Mouse (Mus musculus): ENCODE results near the gene Grk2. TPM values are rescaled to one million over a fixed set of nuclear protein-coding genes. Genes with fewer than 3 reads are reported as not detected.

Grk2 gene
- total and polyA plus RNA-seq, 3 experiments = 118 to 203 (median 193) TPM

GRCm38 (mm10) chr19:4263702-4264101 is 42.3 kb downstream of the Grk2 start:
- H3K4me3 ChIP-seq (replicated peaks in 1 of 3; ENCODE audit: low read depth in 2 of 3, low read length in 2 of 3, poor library complexity in 1 of 3) = no peak overlapping the region
- H3K4me2 ChIP-seq (ENCODE audit: insufficient read depth, low read depth, poor library complexity, severe bottlenecking) = no peak overlapping the region
- no peaks in the 10 kb centered on the region for H3K9me3 ChIP-seq (replicated peaks; ENCODE audit: low read length)
- H3K9ac ChIP-seq (ENCODE audit: insufficient read depth, low read depth) = no peak overlapping the region
- dilution Hi-C loops (cut with MboI; ENCODE audit: extremely low pct_ligation_motif_present, extremely low pct_unique_long_range_greater_than_20kb, low sequenced_read_pairs) (no loop called here), in situ Hi-C loops (cut with MboI; ENCODE audit: low pct_ligation_motif_present, low pct_unique_long_range_greater_than_20kb, low sequenced_read_pairs) (no loop called here)
- H3K4me1 ChIP-seq (ENCODE audit: control insufficient read depth in 1 of 2, insufficient read depth in 2 of 2) = peaks cover 17 to 47% of the 10 kb centered on the region in 2 experiments
- no peaks in the 10 kb centered on the region for H3K79me2 ChIP-seq (replicated peaks; ENCODE audit: control insufficient read depth, extremely low read depth, insufficient read depth, poor library complexity, severe bottlenecking)
- no peaks in the 10 kb centered on the region for H3K27me3 ChIP-seq (replicated peaks)
- TF ChIP-seq CHD1 (IDR thresholded peaks at IDR 0.05; ENCODE audit: low read depth, low read length) (no peak), JUN (IDR thresholded peaks at IDR 0.05; ENCODE audit: insufficient read depth, low read depth, low read length) (no peak), IRF4 (IDR thresholded peaks at IDR 0.05; ENCODE audit: low read depth, low read length) (no peak), RAD21 (IDR thresholded peaks at IDR 0.05; ENCODE audit: low read depth, low read length) (no peak), USF2 (conservative IDR thresholded peaks at IDR 0.05; ENCODE audit: low read depth, low read length) (no peak), TBP (conservative IDR thresholded peaks at IDR 0.05; ENCODE audit: low read depth, low read length) (no peak), USF1 (IDR thresholded peaks at IDR 0.05; ENCODE audit: low read depth, low read length) (no peak), POLR2A (IDR thresholded peaks at IDR 0.05; ENCODE audit: low read depth, low read length) (no peak), ZNF384 (IDR thresholded peaks at IDR 0.05; ENCODE audit: low read depth, low read length) (no peak), E2F4 (IDR thresholded peaks at IDR 0.05; ENCODE audit: insufficient replicate concordance, low read depth, low read length) (no peak), MAX (IDR thresholded peaks at IDR 0.05; ENCODE audit: low read length) (no peak), CHD2 (IDR thresholded peaks at IDR 0.05; ENCODE audit: low read length) (no peak), MYC (IDR thresholded peaks at IDR 0.05; ENCODE audit: low read depth, low read length) (no peak), HCFC1 (IDR thresholded peaks at IDR 0.05; ENCODE audit: low read depth, low read length) (no peak), ZC3H11A (IDR thresholded peaks at IDR 0.05; ENCODE audit: low read depth, low read length) (no peak), RCOR1 (conservative IDR thresholded peaks at IDR 0.05; ENCODE audit: low read depth, low read length) (no peak), MAFK (IDR thresholded peaks at IDR 0.05; ENCODE audit: insufficient replicate concordance, low read length) (no peak), ETS1 (conservative IDR thresholded peaks at IDR 0.05; ENCODE audit: low read depth, low read length) (no peak), ELF1 (IDR thresholded peaks at IDR 0.05; ENCODE audit: low read depth, low read length) (no peak), MEF2A (IDR thresholded peaks at IDR 0.05; ENCODE audit: borderline replicate concordance, low read depth, low read length) (no peak)
- H3K27ac ChIP-seq (ENCODE audit: insufficient read depth, low read depth) = no peak overlapping the region
- no peak for DNase-seq (ENCODE audit: extremely low read depth)
- H3K36me3 ChIP-seq (replicated peaks in 1 of 2; ENCODE audit: control insufficient read depth in 1 of 2, insufficient read depth in 1 of 2, low read length in 1 of 2) = peaks cover 50 to 66% of the 10 kb centered on the region in 2 experiments

GRCm38 (mm10) chr19:4262756-4263155 is 43.3 kb downstream of the Grk2 start:
- no peaks in the 10 kb centered on the region for H3K27me3 ChIP-seq (replicated peaks)
- peaks cover 43 to 57% of the 10 kb centered on the region in 2 experiments for H3K36me3 ChIP-seq (replicated peaks in 1 of 2; ENCODE audit: control insufficient read depth in 1 of 2, insufficient read depth in 1 of 2, low read length in 1 of 2)
- in situ Hi-C loops (cut with MboI; ENCODE audit: low pct_ligation_motif_present, low pct_unique_long_range_greater_than_20kb, low sequenced_read_pairs) = no loop called here
- TF ChIP-seq POLR2A (IDR thresholded peaks at IDR 0.05; ENCODE audit: low read depth, low read length) (no peak), SIN3A (IDR thresholded peaks at IDR 0.05; ENCODE audit: low read length) (no peak), EP300 (IDR thresholded peaks at IDR 0.05; ENCODE audit: low read length) (no peak), USF1 (IDR thresholded peaks at IDR 0.05; ENCODE audit: low read depth, low read length) (no peak), JUN (IDR thresholded peaks at IDR 0.05; ENCODE audit: insufficient read depth, low read depth, low read length) (no peak), UBTF (IDR thresholded peaks at IDR 0.05; ENCODE audit: low read depth, low read length) (no peak), SMC3 (IDR thresholded peaks at IDR 0.05; ENCODE audit: low read depth, low read length) (no peak), MAZ (IDR thresholded peaks at IDR 0.05; ENCODE audit: low read depth, low read length) (no peak), NRF1 (IDR thresholded peaks at IDR 0.05; ENCODE audit: low read depth, low read length) (no peak), MAFK (IDR thresholded peaks at IDR 0.05; ENCODE audit: insufficient replicate concordance, low read length) (no peak), HCFC1 (IDR thresholded peaks at IDR 0.05; ENCODE audit: low read depth, low read length) (no peak), TCF12 (IDR thresholded peaks at IDR 0.05; ENCODE audit: low read depth, low read length) (no peak), IRF4 (IDR thresholded peaks at IDR 0.05; ENCODE audit: low read depth, low read length) (no peak), MAX (IDR thresholded peaks at IDR 0.05; ENCODE audit: low read length) (no peak), ZC3H11A (IDR thresholded peaks at IDR 0.05; ENCODE audit: low read depth, low read length) (no peak)
- H3K4me1 ChIP-seq (ENCODE audit: control insufficient read depth in 1 of 2, insufficient read depth in 2 of 2) = peaks cover 17 to 50% of the 10 kb centered on the region in 2 experiments
- no peaks in the 10 kb centered on the region for H3K79me2 ChIP-seq (replicated peaks; ENCODE audit: control insufficient read depth, extremely low read depth, insufficient read depth, poor library complexity, severe bottlenecking)
- DNase-seq (ENCODE audit: extremely low read depth) = no peak
- no peaks in the 10 kb centered on the region for H3K9me3 ChIP-seq (replicated peaks; ENCODE audit: low read length)
- no peak overlapping the region for H3K4me3 ChIP-seq (replicated peaks in 1 of 3; ENCODE audit: low read depth in 2 of 3, low read length in 2 of 3, poor library complexity in 1 of 3)
- no peak overlapping the region for H3K9ac ChIP-seq (ENCODE audit: insufficient read depth, low read depth)
- dilution Hi-C loops (cut with MboI; ENCODE audit: extremely low pct_ligation_motif_present, extremely low pct_unique_long_range_greater_than_20kb, low sequenced_read_pairs) = no loop called here
- H3K27ac ChIP-seq (ENCODE audit: insufficient read depth, low read depth) = peak overlapping the region; percentile 42
- no peak overlapping the region for H3K4me2 ChIP-seq (ENCODE audit: insufficient read depth, low read depth, poor library complexity, severe bottlenecking)

Measured in CH12.LX (cell line).